Mouse (Mus musculus): Measurements from ENCODE around the gene Fam111a.

DNA sequence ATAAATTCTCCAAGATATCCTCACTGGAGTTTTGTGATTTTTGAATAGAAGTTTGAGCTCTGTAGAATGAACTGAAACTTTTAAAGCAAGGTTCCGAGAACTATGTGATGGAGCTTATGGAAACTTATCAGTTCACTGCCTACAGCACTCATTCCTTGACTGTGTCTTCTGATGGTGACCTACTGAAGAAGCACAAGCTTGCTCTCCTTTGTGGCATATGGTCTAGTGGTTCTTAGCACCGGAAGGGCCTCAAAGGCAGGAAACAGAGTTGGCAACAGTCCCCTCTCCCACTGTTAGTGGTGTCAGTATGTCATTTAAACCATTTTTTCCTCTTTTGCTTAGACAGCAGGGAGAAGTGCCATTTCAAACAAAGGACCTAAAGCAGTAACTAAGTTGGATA lies 31.1 kb downstream of the Fam111a start:
- no peak for TF ChIP-seq CTCF (IDR thresholded peaks at IDR 0.05; ENCODE audit: control insufficient read depth, insufficient read depth, low read length)
- no peak for TF ChIP-seq POLR2A (IDR thresholded peaks at IDR 0.05; ENCODE audit: borderline replicate concordance, control insufficient read depth, low read depth, low read length)
